Mouse (Mus musculus) left cerebral cortex, adult 18-20 months (tissue): Measurements from ENCODE around the gene Mrgprg. TPM values are rescaled to one million over a fixed set of nuclear protein-coding genes. Genes with fewer than 3 reads are reported as not detected.

Source experiments
- DNase-seq, 2 experiments: peaks; one replicate each; pipeline ENCODE4 v3.0.0; 2021 to 2022; ENCODE audit warnings: low spot score in 2 of 2, mixed read lengths in 1 of 2
- total RNA-seq, 2 experiments: library from RNA; stranded (reverse); gene quantifications; 2 replicates each; pipeline ENCODE4 v1.2.3; 2021

The Mrgprg gene
- total RNA-seq, 2 experiments from 2014 or later = not detected

DNA sequence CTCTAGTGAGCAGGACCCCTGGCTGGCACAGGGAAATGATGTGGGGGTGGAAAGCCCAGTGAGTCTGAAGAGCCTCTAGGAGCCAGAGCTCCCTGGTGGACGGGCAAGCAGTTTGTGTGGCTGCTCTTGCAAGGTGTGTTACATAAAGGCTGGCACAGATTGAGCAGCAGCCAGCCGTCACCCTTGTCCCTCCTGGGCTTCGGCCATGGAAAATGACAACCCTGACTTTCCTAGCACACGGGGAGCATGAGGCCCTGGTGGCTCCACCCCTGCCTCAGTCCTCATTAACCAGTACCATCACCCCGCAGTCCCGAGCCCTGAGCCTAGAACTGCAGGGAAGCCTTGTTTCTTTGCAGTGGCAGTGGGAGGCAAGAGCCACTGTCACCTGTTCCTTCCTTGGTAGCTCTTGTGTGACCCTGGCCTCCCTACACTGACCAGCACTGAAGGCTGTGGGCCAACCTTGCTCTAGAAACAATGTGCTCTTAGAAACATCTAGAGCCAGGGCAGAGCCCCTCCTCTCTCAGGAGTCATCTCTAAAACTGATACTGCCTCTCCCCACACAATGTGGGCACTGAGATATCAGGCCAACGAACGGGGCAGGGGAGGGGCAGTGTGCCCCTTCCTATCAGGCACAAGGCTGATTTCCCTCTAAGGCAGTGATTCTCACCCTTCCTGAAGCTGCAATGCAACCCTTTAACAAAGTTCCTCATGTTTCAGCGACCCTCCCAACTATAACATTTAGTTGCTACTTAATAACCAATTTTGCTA lies 11.3 kb downstream of the Mrgprg start:
- no peak for DNase-seq

- DNase-seq = peak; percentile 48 to 75
These were observed 12.6 kb downstream of the Mrgprg start for GRCm38 (mm10) chr7:143753990-143754715.

DNA sequence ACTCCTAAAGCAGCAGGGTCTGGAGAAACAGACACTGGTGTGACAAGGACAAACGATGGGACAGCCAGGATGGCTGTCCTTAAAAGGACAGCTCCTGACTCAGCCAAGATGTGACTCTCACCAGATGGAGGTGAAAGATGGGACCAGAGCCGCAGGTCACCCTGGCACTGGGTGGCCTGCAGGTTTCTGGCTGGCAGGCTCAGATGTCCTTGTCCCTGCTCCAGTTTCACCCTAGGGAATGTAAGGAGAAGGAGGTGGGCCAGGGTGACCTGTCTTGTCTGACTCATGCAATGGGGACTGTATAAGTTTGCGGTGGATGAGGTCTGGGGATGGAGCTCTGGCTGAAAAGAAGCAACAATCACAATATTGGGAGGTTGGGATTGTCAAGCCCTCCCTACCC lies 14.2 kb downstream of the Mrgprg start:
- no peak for DNase-seq

- no peak for DNase-seq
These were observed 14.7 kb downstream of the Mrgprg start for GRCm38 (mm10) chr7:143752056-143752455.

DNA sequence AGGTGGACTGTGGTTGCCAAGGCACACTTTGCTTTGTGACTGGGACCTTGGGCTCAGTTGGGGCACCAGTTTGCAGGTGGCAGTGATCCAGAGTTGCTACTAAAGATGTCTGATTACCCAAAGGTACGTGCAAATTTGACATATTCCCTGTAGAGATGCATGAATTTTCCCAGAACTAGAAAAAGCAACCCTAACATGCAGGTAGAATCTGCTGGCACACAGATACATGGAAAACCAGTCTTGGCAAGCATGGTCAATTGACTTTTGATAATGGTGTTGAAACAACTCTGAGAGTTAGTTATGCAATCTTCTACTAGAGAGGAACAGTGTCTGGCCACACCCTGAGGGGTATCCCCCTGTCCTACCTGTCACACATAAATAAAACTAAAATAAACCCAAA lies 15.4 kb downstream of the Mrgprg start:
- DNase-seq = no peak

- no peak for DNase-seq
These were observed 17.7 kb downstream of the Mrgprg start for GRCm38 (mm10) chr7:143749045-143749444.

DNA sequence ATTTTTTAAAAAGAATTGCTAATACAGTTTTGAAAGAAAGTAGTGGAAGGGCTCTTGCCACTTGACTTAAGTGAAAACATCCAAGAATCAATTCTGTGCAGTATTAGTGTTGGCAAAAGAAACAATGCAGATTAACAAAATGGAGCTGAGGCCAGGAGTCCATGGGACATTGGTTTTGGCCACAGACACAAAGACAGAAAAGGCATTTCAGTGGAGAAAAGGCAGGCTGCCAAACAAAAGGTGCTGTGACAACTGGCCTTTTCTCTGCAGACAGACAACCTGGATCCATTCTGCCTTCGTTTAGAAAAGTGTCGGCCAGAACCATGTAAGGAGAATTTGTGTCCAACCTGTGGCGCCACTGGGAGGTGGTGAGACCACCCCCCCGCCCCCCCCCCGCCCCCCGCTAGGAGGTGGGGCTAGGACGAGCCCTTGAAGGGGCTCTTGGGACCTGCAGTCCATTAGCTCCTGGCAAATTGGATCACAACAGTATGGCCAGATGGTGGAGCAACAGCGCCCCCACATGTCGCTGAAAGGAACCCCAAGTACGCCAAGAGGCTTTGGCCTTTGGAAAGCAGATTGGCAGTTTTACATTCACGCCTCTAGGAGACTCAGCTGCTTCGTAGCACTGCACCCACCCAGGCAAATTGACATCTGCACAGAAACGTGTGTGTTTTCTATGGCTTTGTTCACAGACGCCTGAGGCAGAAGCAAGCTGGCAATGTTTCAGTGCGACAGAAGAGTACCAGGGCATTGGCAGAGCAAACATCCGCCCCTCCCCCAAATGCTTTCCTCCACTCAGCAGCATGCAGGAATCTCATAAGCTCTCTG lies 18.5 kb downstream of the Mrgprg start:
- DNase-seq = peak; percentile 90 to 95

GRCm38 (mm10) chr7:143740653-143741052 lies 26.1 kb downstream of the Mrgprg start:
- DNase-seq = no peak

GRCm38 (mm10) chr7:143739511-143740461 lies 27.0 kb downstream of the Mrgprg start:
- peak; percentile 73 to 77 for DNase-seq

- peak in 1 of 2 experiments; percentile 16 for DNase-seq
These were observed 28.2 kb downstream of the Mrgprg start for GRCm38 (mm10) chr7:143738601-143739006.

- no peak for DNase-seq
These were observed 28.6 kb downstream of the Mrgprg start for GRCm38 (mm10) chr7:143738194-143738593.

- DNase-seq = peak; percentile 45 to 47
These were observed 33.0 kb downstream of the Mrgprg start for GRCm38 (mm10) chr7:143733746-143734145.

- no peak for DNase-seq
These were observed 36.9 kb downstream of the Mrgprg start for GRCm38 (mm10) chr7:143729886-143730285.

DNA sequence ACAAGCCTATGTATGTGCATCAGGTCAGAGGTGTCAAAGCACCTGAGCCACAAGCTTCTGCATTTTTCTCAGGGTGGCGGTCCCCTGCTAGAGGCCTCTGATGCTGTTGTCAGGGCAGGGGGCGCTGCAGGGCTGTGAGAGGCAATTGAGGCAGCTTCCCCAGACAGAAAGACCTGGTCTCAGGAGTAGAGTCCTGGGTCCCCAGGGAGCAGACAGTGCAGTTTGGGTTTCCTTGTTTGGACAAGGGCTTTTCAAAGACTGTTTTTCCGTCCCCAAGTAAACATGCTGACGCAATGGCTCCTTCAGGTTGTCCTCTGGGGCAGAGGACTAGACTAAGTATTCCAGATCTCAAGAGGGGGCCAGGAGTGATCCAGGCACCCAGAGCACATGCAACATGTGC lies 40.4 kb downstream of the Mrgprg start:
- no peak for DNase-seq

- DNase-seq = no peak
These were observed 43.0 kb downstream of the Mrgprg start for GRCm38 (mm10) chr7:143723841-143724240.

DNA sequence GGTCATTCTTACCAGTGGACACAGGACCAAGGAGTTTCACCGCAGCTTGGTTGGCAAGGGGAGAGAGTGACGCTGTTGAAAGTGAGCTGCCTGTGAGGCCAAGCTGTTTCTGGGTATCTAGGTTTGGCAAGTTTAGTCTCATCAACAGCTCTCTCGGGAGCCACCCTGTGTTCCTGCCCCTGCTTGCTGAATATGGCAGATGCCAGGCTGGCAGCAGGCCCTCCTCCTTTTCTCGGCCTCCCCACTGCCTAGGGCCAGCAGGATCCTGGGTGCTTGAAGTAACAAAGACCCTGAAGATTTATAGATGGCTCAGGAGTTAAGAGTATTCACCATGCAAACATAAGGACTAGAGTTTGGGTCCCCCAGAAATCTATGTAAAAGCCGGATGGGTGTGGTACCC lies 44.1 kb downstream of the Mrgprg start:
- peak; percentile 24 to 26 for DNase-seq

DNA sequence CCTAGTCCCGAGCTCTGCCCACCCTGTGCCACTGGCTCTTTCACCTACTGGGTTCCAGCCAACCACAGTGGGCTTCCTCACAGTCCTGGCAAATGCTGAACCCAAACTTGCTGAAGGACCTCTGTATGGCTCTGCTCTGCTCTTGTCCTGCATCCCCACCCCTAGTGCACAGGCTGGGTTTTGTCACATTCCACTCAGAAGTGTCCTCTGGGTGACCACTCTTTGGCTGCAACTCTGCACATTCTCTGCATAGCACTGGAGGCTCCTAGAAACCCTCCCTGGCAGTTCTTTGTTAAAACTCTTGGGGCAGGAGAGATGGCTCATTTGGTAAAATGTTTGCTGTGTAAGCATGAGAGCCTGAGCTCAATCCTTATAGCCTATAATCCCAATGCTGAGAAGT lies 49.0 kb downstream of the Mrgprg start:
- DNase-seq = no peak
